Mouse (Mus musculus) intestine, postnatal 0 days (tissue): ENCODE results near the gene Vps36. TPM values are rescaled to one million over a fixed set of nuclear protein-coding genes. Genes with fewer than 3 reads are reported as not detected.

Experiments
- ATAC-seq: fragments of 200-750 bp; cut with Nextera tagmentation; 2 replicates; pipeline ENCODE4 v1.8.0; 2017; ENCODE audit warnings: mild to moderate bottlenecking, moderate TSS enrichment, moderate library complexity
- H3K27ac ChIP-seq: fragments of 300-500 bp; sonication (generic); 2 replicates; pipeline ENCODE4 v1.5.1; 2014; ENCODE audit warnings: mild to moderate bottlenecking, low read depth, low read length, moderate library complexity
- H3K27me3 ChIP-seq: fragments of 300-500 bp; sonication (generic); replicated peaks from 2 replicates; pipeline ENCODE4 v1.6.1; 2014; ENCODE audit warnings: low read length, mixed read lengths; ENCODE audit not compliant: control insufficient read depth, insufficient read depth
- H3K36me3 ChIP-seq: fragments of 300-500 bp; sonication (generic); 2 replicates; pipeline ENCODE4 v1.6.1; 2014; ENCODE audit warnings: mild to moderate bottlenecking, moderate library complexity; ENCODE audit not compliant: control insufficient read depth, insufficient read depth
- H3K4me1 ChIP-seq: fragments of 300-500 bp; sonication (generic); replicated peaks from 2 replicates; pipeline ENCODE4 v1.6.1; 2014; ENCODE audit warnings: antibody characterized with exemption, low read length, mixed read lengths; ENCODE audit not compliant: control insufficient read depth, insufficient read depth
- H3K4me2 ChIP-seq: fragments of 300-500 bp; sonication (generic); replicated peaks from 2 replicates; pipeline ENCODE4 v1.6.1; 2014; ENCODE audit warnings: low read depth, mild to moderate bottlenecking, moderate library complexity
- H3K4me3 ChIP-seq: fragments of 300-500 bp; sonication (generic); 2 replicates; pipeline ENCODE4 v1.5.1; 2014; ENCODE audit warnings: low read depth, low read length
- H3K9ac ChIP-seq: fragments of 300-500 bp; sonication (generic); 2 replicates; pipeline ENCODE4 v1.6.1; 2014; ENCODE audit warnings: mild to moderate bottlenecking, low read depth, low read length
- H3K9me3 ChIP-seq: fragments of 300-500 bp; sonication (generic); 2 replicates; pipeline ENCODE4 v1.6.1; 2016; ENCODE audit warnings: mixed run types; ENCODE audit not compliant: control insufficient read depth
- CTCF ChIP-seq: sonication (generic); IDR thresholded peaks from 2 replicates; pipeline ENCODE4 v1.5.1; 2016; ENCODE audit warnings: low read depth, mild to moderate bottlenecking, control low read depth, antibody characterized with exemption, moderate library complexity
- WGBS: fragments of 180-500 bp; shearing (Covaris S2); extraction: QIAGEN DNeasy Blood & Tissue Kit; methylation state at CpG from one replicate; pipeline ENCODE4 v1.1.7; 2014; 5-methylcytosine and 5-hydroxymethylcytosine counted together
- polyA plus RNA-seq: library from polyadenylated mRNA; unstranded; fragments of >200 nt; fragmentation: Nextera tagmentation; extraction: Ambion mirVana; gene quantifications from 2 replicates; pipeline ENCODE4 v1.2.1, GENCODE M21; 2015

Gene Vps36
- polyA plus RNA-seq, 1 experiment from 2014 or later, result 21.7 TPM

GRCm38 (mm10) chr8:22169167-22169566, 23.4 kb upstream of the Vps36 start:
- no peaks in the 10 kb centered on the region for H3K9me3 ChIP-seq
- no peak overlapping the region for H3K4me2 ChIP-seq
- no peak overlapping the region for H3K9ac ChIP-seq
- no peaks in the 10 kb centered on the region for H3K27me3 ChIP-seq
- no peak overlapping the region for H3K27ac ChIP-seq
- WGBS, result 94% methylated on average over 5 of the region's 5 CpGs
- H3K36me3 ChIP-seq, result peaks cover 7% of the 10 kb centered on the region
- ATAC-seq, result no peak
- no peak for TF ChIP-seq CTCF
- no peak overlapping the region for H3K4me3 ChIP-seq
- H3K4me1 ChIP-seq, result no peaks in the 10 kb centered on the region

GRCm38 (mm10) chr8:22175966-22176365, 16.6 kb upstream of the Vps36 start:
- H3K9me3 ChIP-seq, result no peaks in the 10 kb centered on the region
- peaks cover 24% of the 10 kb centered on the region for H3K36me3 ChIP-seq
- ATAC-seq, result no peak
- TF ChIP-seq CTCF, result no peak
- no peak overlapping the region for H3K27ac ChIP-seq
- H3K9ac ChIP-seq, result no peak overlapping the region
- 96% methylated on average over 7 of the region's 7 CpGs for WGBS
- no peak overlapping the region for H3K4me2 ChIP-seq
- no peak overlapping the region for H3K4me3 ChIP-seq
- H3K4me1 ChIP-seq, result no peaks in the 10 kb centered on the region
- no peaks in the 10 kb centered on the region for H3K27me3 ChIP-seq

GRCm38 (mm10) chr8:22184884-22185283, 7.7 kb upstream of the Vps36 start:
- no peak for TF ChIP-seq CTCF
- Histone ChIP-seq H3K27ac (no peak overlapping the region), H3K27me3 (no peaks in the 10 kb centered on the region), H3K9me3 (no peaks in the 10 kb centered on the region), H3K4me2 (peak overlapping the region; percentile 92), H3K9ac (peak overlapping the region; percentile 56), H3K36me3 (no peaks in the 10 kb centered on the region; the same call in 1 of the 2 replicates), H3K4me3 (peak overlapping the region; percentile 81), H3K4me1 (no peaks in the 10 kb centered on the region)
- ATAC-seq, result no peak
- WGBS, result 3% methylated on average over 3 of the region's 3 CpGs

- no peak for TF ChIP-seq CTCF
- Histone ChIP-seq H3K4me1 (no peaks in the 10 kb centered on the region), H3K4me2 (peak within 1 kb of the TSS; percentile 92), H3K9ac (peak within 1 kb of the TSS; percentile 56), H3K27me3 (no peaks in the 10 kb centered on the region), H3K36me3 (no peaks in the 10 kb centered on the region; the same call in 1 of the 2 replicates), H3K9me3 (no peaks in the 10 kb centered on the region), H3K4me3 (peak within 1 kb of the TSS; percentile 81), H3K27ac (peak within 1 kb of the TSS; percentile 57; the same call in 1 of the 2 replicates)
- WGBS, result 2% methylated on average over 63 of the region's 63 CpGs
- ATAC-seq, result peak; percentile 98
Observed at GRCm38 (mm10) chr8:22185431-22186397, 6.9 kb upstream of the Vps36 start, which contains the start of gene Ckap2. Gene Ckap2, minus strand, starts transcription at chr8:22185819.

GRCm38 (mm10) chr8:22193432-22194010, 912 bp downstream of the Vps36 start:
- ATAC-seq, result no peak
- WGBS, result 8% methylated on average over 12 of the region's 12 CpGs
- H3K27ac ChIP-seq, result peak overlapping the region; percentile 98

GRCm38 (mm10) chr8:22197914-22198313, 5.3 kb downstream of the Vps36 start:
- H3K4me1 ChIP-seq, result no peaks in the 10 kb centered on the region
- no peak overlapping the region for H3K27ac ChIP-seq
- H3K27me3 ChIP-seq, result no peaks in the 10 kb centered on the region
- H3K4me3 ChIP-seq, result no peak overlapping the region
- H3K9me3 ChIP-seq, result no peaks in the 10 kb centered on the region
- no peak for TF ChIP-seq CTCF
- no peak for ATAC-seq
- 91% methylated on average over 6 of the region's 6 CpGs for WGBS
- H3K36me3 ChIP-seq, result peaks cover 25% of the 10 kb centered on the region; the same call in 1 of the 2 replicates
- no peak overlapping the region for H3K4me2 ChIP-seq
- no peak overlapping the region for H3K9ac ChIP-seq

More at GRCm38 (mm10) chr8:22193432-22194010, 912 bp downstream of the Vps36 start:
- Histone ChIP-seq H3K4me2 (peak overlapping the region; percentile 77), H3K4me1 (no peaks in the 10 kb centered on the region), H3K4me3 (peak overlapping the region; percentile 86), H3K36me3 (no peaks in the 10 kb centered on the region), H3K9ac (peak overlapping the region; percentile 91), H3K9me3 (no peaks in the 10 kb centered on the region), H3K27me3 (no peaks in the 10 kb centered on the region)
- no peak for TF ChIP-seq CTCF
